Mouse (Mus musculus) liver, adult 2 months (tissue): ENCODE data around the gene Olfr191.

Experiments
- CTCF ChIP-seq: fragments of 200-500 bp; IDR thresholded peaks from 2 replicates; pipeline ENCODE4 v1.5.1; 2011; ENCODE audit warnings: low read depth, low read length, control low read depth
- POLR2A ChIP-seq: fragments of 200-500 bp; IDR thresholded peaks from 2 replicates; pipeline ENCODE4 v1.6.1; 2011; ENCODE audit warnings: low read length, control low read depth; ENCODE audit not compliant: insufficient read depth; ENCODE audit errors: extremely low read depth

- TF ChIP-seq CTCF (no peak), POLR2A (no peak)
Measured at GRCm38 (mm10) chr16:59077905-59078304, 11.7 kb downstream of the Olfr191 start, which contains the start of gene Olfr190.
